Mouse (Mus musculus) cerebellum, adult 2 months (tissue): ENCODE measurements at regions not wholly inside any gene's neighbourhood (a gene's known extent, or its start where the extent isn't known, plus 50 kb on each side); places are given as distances from the start of the nearest gene placed in this dataset.

ENCODE experiments used
- CTCF ChIP-seq: fragments of 200-500 bp; IDR thresholded peaks from 2 replicates; pipeline ENCODE4 v1.5.1; 2011; ENCODE audit warnings: low read depth, mild to moderate bottlenecking, control low read depth, low read length, moderate library complexity, borderline replicate concordance; ENCODE audit not compliant: insufficient read depth
- POLR2A ChIP-seq: fragments of 200-500 bp; IDR thresholded peaks from 2 replicates; pipeline ENCODE4 v1.6.1; 2011; ENCODE audit warnings: low read length, control low read depth, borderline replicate concordance; ENCODE audit not compliant: insufficient read depth

DNA sequence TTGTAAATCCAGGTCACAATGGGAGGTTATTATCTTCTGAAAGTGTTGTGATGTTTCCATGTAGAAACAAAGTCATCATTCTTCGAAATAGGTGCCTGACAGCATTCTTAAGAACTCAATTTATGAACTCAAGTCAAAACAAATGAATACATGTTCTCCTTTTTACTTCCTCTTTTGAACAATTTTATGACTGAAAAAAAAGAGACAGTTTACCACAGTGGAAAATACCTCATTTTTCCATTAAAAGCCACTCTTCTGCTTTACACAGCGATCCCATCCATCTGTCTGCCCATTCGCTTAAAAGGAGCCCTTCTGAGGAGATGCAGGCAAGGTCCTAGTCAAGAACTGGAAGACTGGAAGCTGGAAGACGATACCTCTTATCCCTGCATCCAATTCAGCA, 169.5 kb downstream of the Hlx start:
- TF ChIP-seq POLR2A (no peak), CTCF (no peak)
